Mouse (Mus musculus) heart, embryonic 16.5 days (tissue): ENCODE data around the gene Filip1. TPM values are rescaled to one million over a fixed set of nuclear protein-coding genes. Genes with fewer than 3 reads are reported as not detected.

Experiments
- ATAC-seq: fragments of 200-750 bp; cut with Nextera tagmentation; replicated peaks from 2 replicates; pipeline ENCODE4 v1.8.0; 2017; ENCODE audit warnings: moderate number of reproducible peaks; ENCODE audit not compliant: insufficient read depth, low FRiP score; ENCODE audit errors: extremely low read depth
- H3K27ac ChIP-seq: fragments of 300-500 bp; sonication (generic); 2 replicates; pipeline ENCODE4 v1.5.1; 2014; ENCODE audit warnings: mild to moderate bottlenecking, low read length, control low read depth, moderate library complexity
- H3K27me3 ChIP-seq: fragments of 300-500 bp; sonication (generic); 2 replicates; pipeline ENCODE4 v1.6.1; 2014; ENCODE audit warnings: low read length, mixed read lengths; ENCODE audit not compliant: control insufficient read depth, insufficient read depth
- H3K36me3 ChIP-seq: fragments of 300-500 bp; sonication (generic); 2 replicates; pipeline ENCODE4 v1.6.1; 2014; ENCODE audit not compliant: control insufficient read depth, insufficient read depth
- H3K4me1 ChIP-seq: fragments of 300-500 bp; sonication (generic); 2 replicates; pipeline ENCODE4 v1.6.1; 2014; ENCODE audit warnings: low read length, mixed read lengths; ENCODE audit not compliant: control insufficient read depth, insufficient read depth
- H3K4me2 ChIP-seq: fragments of 300-500 bp; sonication (generic); 2 replicates; pipeline ENCODE4 v1.6.1; 2014; ENCODE audit warnings: low read depth, mild to moderate bottlenecking, control low read depth, low read length
- H3K4me3 ChIP-seq: fragments of 300-500 bp; sonication (generic); 2 replicates; pipeline ENCODE4 v1.5.1; 2014; ENCODE audit warnings: mild to moderate bottlenecking, control low read depth, low read length
- H3K9ac ChIP-seq: fragments of 300-500 bp; sonication (generic); 2 replicates; pipeline ENCODE4 v1.6.1; 2014; ENCODE audit warnings: low read length, control low read depth
- H3K9me3 ChIP-seq: fragments of 300-500 bp; sonication (generic); replicated peaks from 2 replicates; pipeline ENCODE4 v1.6.1; 2016; ENCODE audit warnings: low read length; ENCODE audit not compliant: control insufficient read depth
- WGBS: fragments of 180-500 bp; shearing (Covaris S2); extraction: QIAGEN DNeasy Blood & Tissue Kit; methylation state at CpG from one replicate; pipeline ENCODE4 v1.1.7; 2014; 5-methylcytosine and 5-hydroxymethylcytosine counted together
- polyA plus RNA-seq: library from polyadenylated mRNA; unstranded; fragments of >200 nt; fragmentation: Nextera tagmentation; extraction: Ambion mirVana; gene quantifications from 2 replicates; pipeline ENCODE4 v1.2.1, GENCODE M21; 2015

Gene Filip1
- polyA plus RNA-seq, 1 experiment from 2014 or later, result 32.1 TPM

DNA sequence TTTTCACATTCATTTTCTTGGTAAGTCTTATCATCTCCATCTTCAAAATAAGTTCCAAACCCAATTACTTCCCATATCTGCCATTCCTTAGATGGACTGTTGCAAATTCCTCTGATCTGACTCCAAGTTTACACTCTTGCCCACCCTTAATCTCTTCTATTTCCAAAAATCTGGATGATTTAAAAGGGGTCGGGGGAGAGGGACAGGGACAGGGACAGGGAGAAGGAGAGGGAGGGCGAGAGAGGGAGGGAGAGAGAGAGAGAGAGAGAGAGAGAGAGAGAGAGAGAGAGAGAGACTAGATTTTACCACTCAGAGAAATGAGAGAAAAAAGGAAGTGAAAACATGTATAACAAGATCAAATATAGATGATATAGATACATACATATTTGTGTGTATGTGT lies 188.8 kb downstream of the Filip1 start:
- no peaks in the 10 kb centered on the region for H3K9me3 ChIP-seq
- H3K9ac ChIP-seq, result no peak overlapping the region
- no peak for ATAC-seq
- H3K27ac ChIP-seq, result no peak overlapping the region
- peaks cover 17% of the 10 kb centered on the region for H3K36me3 ChIP-seq
- no peak overlapping the region for H3K4me2 ChIP-seq
- no peaks in the 10 kb centered on the region for H3K4me1 ChIP-seq
- H3K27me3 ChIP-seq, result no peaks in the 10 kb centered on the region
- 80% methylated on average over 2 of the region's 2 CpGs for WGBS
- H3K4me3 ChIP-seq, result no peak overlapping the region

DNA sequence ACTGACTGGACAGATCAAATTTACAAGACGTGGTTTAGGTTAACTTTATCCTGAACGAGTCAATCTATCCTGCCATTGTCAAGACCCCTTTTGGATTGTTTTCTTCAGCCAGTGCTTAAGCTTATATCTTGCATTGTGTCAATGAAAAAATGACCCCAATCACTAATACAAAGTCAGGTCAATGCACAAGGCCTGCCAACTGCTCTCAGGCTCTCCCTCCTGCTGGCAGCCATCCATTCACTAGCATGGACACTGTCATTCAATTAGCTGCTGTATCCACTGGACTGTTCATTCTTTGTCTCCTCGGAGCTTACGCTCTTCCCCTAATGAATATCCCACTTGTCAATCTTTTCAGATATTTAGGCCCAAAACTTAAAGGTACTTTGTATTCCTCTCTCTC lies 189.2 kb downstream of the Filip1 start:
- H3K9ac ChIP-seq, result no peak overlapping the region
- H3K27ac ChIP-seq, result no peak overlapping the region
- H3K4me1 ChIP-seq, result no peaks in the 10 kb centered on the region
- no peak overlapping the region for H3K4me2 ChIP-seq
- 72% methylated on average over 4 of the region's 4 CpGs for WGBS
- no peak overlapping the region for H3K4me3 ChIP-seq
- H3K9me3 ChIP-seq, result no peaks in the 10 kb centered on the region
- H3K36me3 ChIP-seq, result peaks cover 21% of the 10 kb centered on the region
- no peaks in the 10 kb centered on the region for H3K27me3 ChIP-seq
- ATAC-seq, result no peak

DNA sequence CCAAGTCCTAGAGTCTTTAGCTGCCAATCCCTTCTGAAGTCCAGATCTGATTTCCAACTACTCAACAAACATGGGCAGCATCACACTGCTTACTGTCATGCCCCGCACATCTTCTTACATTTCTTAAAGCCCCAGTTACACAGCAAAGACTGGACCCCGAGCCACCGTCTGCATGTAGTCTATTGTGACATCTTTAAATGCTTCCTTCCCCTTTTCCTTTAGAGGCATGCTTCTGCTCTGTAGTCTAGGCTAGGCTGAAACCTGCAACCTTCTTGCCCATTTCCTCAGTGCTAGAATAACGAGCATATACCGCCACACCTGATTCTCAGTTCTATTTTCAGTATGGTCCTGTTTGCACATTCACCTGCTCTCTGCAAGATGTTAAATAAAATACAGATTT lies 196.2 kb downstream of the Filip1 start:
- peaks cover 42% of the 10 kb centered on the region for H3K36me3 ChIP-seq
- H3K4me1 ChIP-seq, result no peaks in the 10 kb centered on the region
- no peaks in the 10 kb centered on the region for H3K27me3 ChIP-seq
- H3K9ac ChIP-seq, result no peak overlapping the region
- H3K4me2 ChIP-seq, result no peak overlapping the region
- no peak overlapping the region for H3K4me3 ChIP-seq
- no peak for ATAC-seq
- H3K9me3 ChIP-seq, result no peaks in the 10 kb centered on the region
- no peak overlapping the region for H3K27ac ChIP-seq
- WGBS, result 85% methylated on average over 5 of the region's 5 CpGs

DNA sequence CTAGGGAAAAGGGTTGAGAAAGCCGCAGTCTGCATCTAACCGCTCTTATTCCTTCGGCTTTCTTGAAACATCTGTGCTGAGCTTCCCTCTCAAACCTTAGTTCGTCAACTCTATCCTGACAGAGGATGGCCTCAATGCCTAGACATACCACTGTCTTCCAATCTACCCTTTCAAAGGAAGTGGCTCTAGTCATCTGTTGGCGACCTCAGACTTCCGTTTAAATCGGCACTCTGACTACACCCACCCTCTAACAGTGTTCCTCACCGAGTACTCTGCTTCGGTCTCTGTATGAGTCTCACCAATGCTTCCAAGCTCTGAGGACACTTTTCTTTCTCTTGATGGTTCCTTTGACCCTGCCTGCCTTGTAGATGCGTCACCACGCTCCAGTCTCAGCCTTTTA lies 196.6 kb downstream of the Filip1 start:
- H3K36me3 ChIP-seq, result peaks cover 42% of the 10 kb centered on the region

DNA sequence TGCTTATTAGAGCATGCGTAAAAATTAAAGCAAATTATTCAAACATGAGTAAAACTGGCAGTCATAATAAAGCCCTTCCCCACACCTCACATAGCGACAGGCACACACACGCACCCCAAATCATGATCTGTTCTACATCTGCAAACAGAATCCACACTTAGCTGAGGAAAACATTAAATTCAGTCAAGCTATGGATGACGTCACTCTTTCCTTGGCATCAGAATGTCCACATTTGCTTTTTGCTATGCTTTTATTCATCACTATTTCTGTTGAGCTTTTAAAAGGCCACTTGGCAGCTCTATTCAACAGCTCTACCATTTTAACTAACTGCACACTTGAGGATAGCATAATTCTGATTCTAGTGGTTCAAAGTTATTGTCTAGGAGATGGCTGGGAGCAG lies 198.1 kb downstream of the Filip1 start:
- Histone ChIP-seq H3K27me3 (no peaks in the 10 kb centered on the region), H3K9me3 (no peaks in the 10 kb centered on the region), H3K27ac (no peak overlapping the region), H3K4me1 (no peaks in the 10 kb centered on the region), H3K36me3 (peaks cover 33% of the 10 kb centered on the region), H3K4me2 (no peak overlapping the region), H3K9ac (no peak overlapping the region), H3K4me3 (no peak overlapping the region)
- no peak for ATAC-seq
- 90% methylated on average over 4 of the region's 4 CpGs for WGBS

More for the DNA sequence above, 196.6 kb downstream of the Filip1 start:
- WGBS, result 82% methylated on average over 11 of the region's 11 CpGs
- no peaks in the 10 kb centered on the region for H3K9me3 ChIP-seq
- H3K4me2 ChIP-seq, result no peak overlapping the region
- no peak overlapping the region for H3K27ac ChIP-seq
- no peaks in the 10 kb centered on the region for H3K4me1 ChIP-seq
- H3K27me3 ChIP-seq, result no peaks in the 10 kb centered on the region
- ATAC-seq, result no peak
- H3K4me3 ChIP-seq, result no peak overlapping the region
- no peak overlapping the region for H3K9ac ChIP-seq

DNA sequence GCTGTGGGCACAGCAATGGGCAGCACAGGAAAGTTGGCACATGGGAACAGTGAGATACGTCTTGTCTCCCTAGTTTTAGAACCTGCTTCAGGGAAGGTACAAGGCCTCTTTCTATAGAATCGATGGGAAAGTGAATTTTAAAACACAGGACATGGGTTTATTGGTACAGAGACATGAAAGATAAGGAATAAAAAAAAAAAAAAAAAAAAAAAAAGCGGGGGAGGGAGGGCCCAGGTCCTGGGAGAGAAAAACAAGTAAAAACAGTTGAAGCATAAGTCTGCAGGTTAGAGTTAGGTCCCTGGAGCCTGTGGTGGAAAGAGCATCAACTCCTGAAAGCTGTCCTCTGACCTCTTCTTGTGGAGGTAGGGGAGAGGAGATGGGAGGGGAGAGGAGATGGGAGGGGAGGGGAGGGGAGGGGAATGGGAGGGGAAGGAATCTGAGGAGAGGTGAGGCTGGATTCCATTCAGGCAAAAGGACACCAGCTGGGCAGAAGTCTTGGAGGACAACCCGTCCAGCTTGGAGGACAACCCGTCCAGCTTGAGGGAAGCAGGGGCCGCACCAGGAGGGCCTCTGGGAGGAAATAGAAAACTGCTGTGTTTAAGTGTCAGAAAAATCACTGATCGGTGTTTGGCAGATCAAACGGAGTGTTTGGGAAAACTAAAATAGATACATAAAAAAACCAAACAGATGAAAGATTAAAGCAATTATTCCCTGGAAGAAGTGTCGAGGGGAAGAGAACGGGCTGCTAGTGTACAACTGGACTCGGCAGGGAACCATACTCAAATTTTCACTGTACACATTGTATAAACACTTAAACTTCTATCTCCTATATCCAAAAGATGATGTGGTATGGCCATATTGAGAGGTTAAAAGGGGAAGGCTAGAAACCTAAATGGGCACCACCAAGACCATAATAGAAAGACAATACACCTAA lies 201.4 kb downstream of the Filip1 start:
- no peaks in the 10 kb centered on the region for H3K27me3 ChIP-seq
- no peak overlapping the region for H3K4me3 ChIP-seq
- H3K27ac ChIP-seq, result no peak overlapping the region
- H3K36me3 ChIP-seq, result peaks cover 7% of the 10 kb centered on the region
- no peak overlapping the region for H3K9ac ChIP-seq
- peaks cover 6% of the 10 kb centered on the region; the same call in 1 of the 2 replicates for H3K4me1 ChIP-seq
- ATAC-seq, result no peak
- no peak overlapping the region for H3K4me2 ChIP-seq
- no peaks in the 10 kb centered on the region for H3K9me3 ChIP-seq
- WGBS, result 71% methylated on average over 11 of the region's 11 CpGs

DNA sequence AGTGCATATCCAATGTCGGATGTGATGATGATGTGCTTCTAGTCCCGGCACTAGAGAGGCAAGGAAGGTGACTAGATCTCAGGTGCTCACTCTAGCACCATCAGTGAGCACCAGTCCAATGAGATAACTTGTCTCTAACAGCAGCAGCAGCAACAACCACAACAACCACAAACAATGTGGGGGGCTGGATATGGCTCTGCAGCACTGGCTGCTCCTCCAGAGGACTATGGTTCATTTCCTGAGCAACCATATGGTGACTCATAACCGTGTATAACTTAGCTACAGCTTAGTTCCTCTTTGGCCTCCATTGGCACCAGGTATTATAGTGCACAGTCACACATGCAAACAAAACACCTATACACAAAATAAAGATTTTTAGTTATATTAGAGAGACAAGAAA lies 202.1 kb downstream of the Filip1 start:
- Histone ChIP-seq H3K4me3 (no peak overlapping the region), H3K27me3 (no peaks in the 10 kb centered on the region), H3K9me3 (no peaks in the 10 kb centered on the region), H3K27ac (no peak overlapping the region), H3K9ac (no peak overlapping the region), H3K4me2 (no peak overlapping the region), H3K4me1 (peaks cover 6% of the 10 kb centered on the region; the same call in 1 of the 2 replicates), H3K36me3 (peaks cover 7% of the 10 kb centered on the region; the same call in 1 of the 2 replicates)
- 67% methylated on average over 3 of the region's 3 CpGs for WGBS
- ATAC-seq, result no peak

DNA sequence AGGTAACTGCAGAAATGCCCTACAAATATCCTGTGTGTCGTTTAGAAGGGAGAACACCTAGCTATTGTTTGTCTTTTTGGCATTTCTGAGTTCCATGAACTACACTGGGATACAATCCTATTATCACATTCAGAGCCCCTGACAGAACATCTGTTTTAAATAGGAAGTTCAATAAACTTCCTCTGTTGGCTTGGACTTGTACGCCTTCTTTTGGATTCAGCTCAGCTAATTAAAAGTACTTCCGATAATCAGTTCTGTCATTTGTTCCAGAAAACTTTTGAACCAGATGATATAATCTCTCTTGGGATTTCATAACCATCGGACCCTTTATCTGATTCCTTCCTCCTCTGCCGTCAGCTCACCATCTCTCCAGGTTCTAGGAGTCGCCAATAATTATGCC lies 203.2 kb downstream of the Filip1 start:
- no peaks in the 10 kb centered on the region for H3K9me3 ChIP-seq
- H3K27me3 ChIP-seq, result no peaks in the 10 kb centered on the region
- peaks cover 6% of the 10 kb centered on the region; the same call in 1 of the 2 replicates for H3K4me1 ChIP-seq
- H3K36me3 ChIP-seq, result peaks cover 7% of the 10 kb centered on the region; the same call in 1 of the 2 replicates
- H3K4me3 ChIP-seq, result no peak overlapping the region
- no peak overlapping the region for H3K4me2 ChIP-seq
- no peak overlapping the region for H3K9ac ChIP-seq
- no peak for ATAC-seq
- 58% methylated on average over 6 of the region's 6 CpGs for WGBS
- H3K27ac ChIP-seq, result 0 out of 2 replicates have a peak overlapping the region, but pooled peaks have one; percentile 23

DNA sequence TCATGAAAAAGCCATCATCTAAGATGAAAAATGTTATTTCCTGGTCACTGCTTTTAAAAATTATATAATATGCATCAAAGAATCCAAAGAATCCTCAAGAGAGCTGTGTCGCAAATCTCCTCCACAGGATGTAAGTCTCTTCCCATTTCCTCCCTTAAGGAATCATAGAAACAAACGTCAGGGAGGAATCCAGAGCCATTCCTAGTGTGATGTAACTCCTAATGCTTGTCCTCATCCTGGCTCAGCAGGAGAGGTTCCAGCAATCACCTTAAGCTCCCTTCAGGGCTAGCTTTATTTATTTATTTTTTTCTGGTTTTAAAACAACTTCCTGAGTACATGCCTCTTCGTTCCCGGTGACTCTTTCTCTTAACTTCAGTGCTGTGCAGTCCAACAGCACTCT lies 205.5 kb downstream of the Filip1 start:
- Histone ChIP-seq H3K4me2 (no peak overlapping the region; the same call in 1 of the 2 replicates), H3K27me3 (no peaks in the 10 kb centered on the region), H3K4me1 (peaks cover 6% of the 10 kb centered on the region; the same call in 1 of the 2 replicates), H3K27ac (no peak overlapping the region), H3K36me3 (0 out of 2 replicates have a peak, but pooled peaks cover 3% of the 10 kb centered on the region), H3K9me3 (no peaks in the 10 kb centered on the region), H3K9ac (no peak overlapping the region), H3K4me3 (no peak overlapping the region)
- 47% methylated on average over 4 of the region's 4 CpGs for WGBS
- no peak; the same call in 1 of the 2 replicates for ATAC-seq
